31 mouse cellular contexts compared by ENCODE assay signal in genomic region chr13:97020122-97020521, GRCm38 (mm10). TPM values are rescaled to one million over a fixed set of nuclear protein-coding genes. Genes with fewer than 3 reads are reported as not detected.
DNase-seq lines count a peak whose midpoint lies in the region; ATAC-seq and TF ChIP-seq lines count a peak whose summit lies in the region.
"Had no signal": no experiment of that assay in that cellular context is flagged by ENCODE, and none has a peak within 500 bp of the region (broad histone marks: within the 10 kb centered on the region; RNA-seq: fewer than 3 reads in every experiment).

No protein-coding gene starts in this region.

- peak; percentile 7 for DNase-seq in kidney, adult 2 months
- DNase-seq in 3T3-L1 (ENCODE audit: low read depth, low spot score) = peak; percentile 13
- DNase-seq in ES-CJ7 (ENCODE audit: low read depth, low spot score) = peak; percentile 69
- DNase-seq in embryo, embryonic 10.5 days (ENCODE audit: low spot score) = peak; percentile 36
- no peak for DNase-seq in Muller cell, postnatal 12 days (ENCODE audit: inconsistent ontology term)
- DNase-seq in midbrain, embryonic 10.5 days (ENCODE audit: low spot score) = no peak
- DNase-seq in right cerebral cortex, adult 2 months (ENCODE audit: low spot score in 2 of 2) = no peak
- DNase-seq: adrenal gland, postnatal 10 days; cerebellum, adult 2 months; cerebellum, postnatal 25 days; forebrain, postnatal 0 days; gastrocnemius, postnatal 36 days; heart, adult 2 months; liver, postnatal 0 days; right cerebral cortex, postnatal 25 days; spleen, adult 18-20 months; thymus, postnatal 14 days had no signal

- TF ChIP-seq CTCF in kidney, adult 2 months (conservative IDR thresholded peaks at IDR 0.05; ENCODE audit: insufficient read depth, insufficient read length, low read depth, low read length) = no peak

- H3K4me1 ChIP-seq in kidney, adult 2 months (ENCODE audit: control insufficient read depth, insufficient read depth, low read length) = no peaks in the 10 kb centered on the region
- no peaks in the 10 kb centered on the region for H3K4me1 ChIP-seq in kidney, embryonic 16.5 days (ENCODE audit: insufficient read depth, low read length)
- H3K4me1 ChIP-seq in midbrain, embryonic 10.5 days = no peaks in the 10 kb centered on the region
- H3K4me1 ChIP-seq: limb, embryonic 12.5 days had no signal

- 0 out of 2 replicates have a peak, but pooled peaks cover 3% of the 10 kb centered on the region for H3K9me3 ChIP-seq in kidney, embryonic 16.5 days (ENCODE audit: low read length)
- H3K9me3 ChIP-seq in midbrain, embryonic 10.5 days (replicated peaks) = no peaks in the 10 kb centered on the region
- H3K9me3 ChIP-seq: limb, embryonic 12.5 days had no signal

- no peak overlapping the region for H3K4me2 ChIP-seq in kidney, embryonic 16.5 days (replicated peaks; ENCODE audit: low read depth, low read length)
- H3K4me2 ChIP-seq: hindbrain, embryonic 14.5 days; limb, embryonic 12.5 days; liver, embryonic 11.5 days; midbrain, embryonic 11.5 days had no signal

- no peak overlapping the region for H3K4me3 ChIP-seq in kidney, adult 2 months (ENCODE audit: insufficient read depth, low read depth, low read length)
- no peak overlapping the region for H3K4me3 ChIP-seq in kidney, embryonic 16.5 days (ENCODE audit: low read length)
- no peak overlapping the region for H3K4me3 ChIP-seq in midbrain, embryonic 10.5 days
- H3K4me3 ChIP-seq: heart, adult 2 months; limb, embryonic 12.5 days had no signal

- no peak for TF ChIP-seq POLR2A in kidney, adult 2 months (IDR thresholded peaks at IDR 0.05; ENCODE audit: low read depth, low read length)

- ATAC-seq in kidney, embryonic 16.5 days (ENCODE audit: low FRiP score, low TSS enrichment) = no peak
- ATAC-seq: activated CD4-positive, CD25-positive, alpha-beta regulatory T cell, adult 4 months; forebrain, postnatal 0 days; inflammation-experienced regulatory T-cells, adult 6 months; liver, postnatal 0 days; lung, postnatal 0 days; Patski had no signal

- H3K9ac ChIP-seq in kidney, embryonic 16.5 days (replicated peaks; ENCODE audit: low read length) = no peak overlapping the region
- H3K9ac ChIP-seq: forebrain, postnatal 0 days; hindbrain, embryonic 14.5 days; limb, embryonic 12.5 days; liver, postnatal 0 days had no signal

- no peaks in the 10 kb centered on the region for H3K36me3 ChIP-seq in kidney, adult 2 months (ENCODE audit: control insufficient read depth, insufficient read depth, low read length)
- no peaks in the 10 kb centered on the region for H3K36me3 ChIP-seq in kidney, embryonic 16.5 days (ENCODE audit: insufficient read depth, low read length)
- no peaks in the 10 kb centered on the region for H3K36me3 ChIP-seq in midbrain, embryonic 10.5 days
- H3K36me3 ChIP-seq: limb, embryonic 12.5 days had no signal

- no peak overlapping the region for H3K27ac ChIP-seq in kidney, adult 2 months (ENCODE audit: insufficient read depth, low read depth, low read length)
- H3K27ac ChIP-seq in kidney, embryonic 16.5 days (ENCODE audit: low read length) = no peak overlapping the region
- H3K27ac ChIP-seq in midbrain, embryonic 10.5 days (replicated peaks) = no peak overlapping the region
- H3K27ac ChIP-seq: heart, adult 2 months; hindbrain, embryonic 14.5 days; limb, embryonic 12.5 days; macrophage had no signal

- WGBS in kidney, adult 2 months = 50% methylated on average over 5 of the region's 5 CpGs
- 55% methylated on average over 5 of the region's 5 CpGs for WGBS in kidney, embryonic 16.5 days
- 75% methylated on average over 5 of the region's 5 CpGs for WGBS in midbrain, embryonic 10.5 days

- H3K27me3 ChIP-seq in kidney, adult 2 months (replicated peaks; ENCODE audit: control insufficient read depth, insufficient read depth, low read length) = no peaks in the 10 kb centered on the region
- H3K27me3 ChIP-seq in kidney, embryonic 16.5 days (ENCODE audit: insufficient read depth, low read length) = no peaks in the 10 kb centered on the region
- H3K27me3 ChIP-seq in midbrain, embryonic 10.5 days (ENCODE audit: low read depth, poor library complexity, severe bottlenecking) = no peaks in the 10 kb centered on the region
- H3K27me3 ChIP-seq: limb, embryonic 12.5 days; Patski had no signal

RNA-seq across cellular contexts. Expression of gene 1700029F12Rik, which starts 14.0 kb away (rescaled TPM):
- 0.22 and 0.49 TPM in 2 replicates for polyA plus RNA-seq in kidney, adult 2 months (2012; rRNA removed)
- polyA plus RNA-seq in kidney, embryonic 16.5 days (2015; fragmentation: Nextera tagmentation; extraction: Ambion mirVana) = not detected in 2 replicates
- polyA plus RNA-seq in midbrain, embryonic 10.5 days (2016; fragmentation: Nextera tagmentation; extraction: Ambion mirVana) = not detected in 2 replicates
- polyA plus RNA-seq: activated CD4-positive, CD25-positive, alpha-beta regulatory T cell, adult 4 months; cerebellum, adult 2 months; embryonic facial prominence, embryonic 11.5 days; forebrain, embryonic 11.5 days; forebrain, postnatal 0 days; heart, embryonic 14.5 days; hindbrain, embryonic 14.5 days; inflammation-experienced regulatory T-cells, adult 6 months; limb, embryonic 12.5 days; liver, embryonic 11.5 days; liver, postnatal 0 days; lung, postnatal 0 days; macrophage; midbrain, embryonic 11.5 days; neural tube, embryonic 11.5 days; Patski had no signal

RNA-seq across cellular contexts. Expression of gene Fam169a, which starts 47.0 kb away (rescaled TPM):
- polyA plus RNA-seq in kidney, adult 2 months (2012; rRNA removed) = 0.06 and 0.23 TPM in 2 replicates
- 2.3 and 2.4 TPM in 2 replicates for polyA plus RNA-seq in kidney, embryonic 16.5 days (2015; fragmentation: Nextera tagmentation; extraction: Ambion mirVana)
- polyA plus RNA-seq in midbrain, embryonic 10.5 days (2016; fragmentation: Nextera tagmentation; extraction: Ambion mirVana) = 9.5 and 10.6 TPM in 2 replicates

Comparison
In these comparisons a context has a peak if more than half of its experiments do, and no peak if none do; other contexts are left out.
1. DNase-seq: peak in kidney, adult 2 months (single experiment), 3T3-L1 (single experiment), ES-CJ7 (single experiment) and embryo, embryonic 10.5 days (single experiment); none in Muller cell, postnatal 12 days (single experiment), midbrain, embryonic 10.5 days (single experiment) and right cerebral cortex, adult 2 months (0 of 2).